Mouse (Mus musculus) heart, embryonic 14.5 days (tissue): ENCODE measurements around the gene Hoxb3. TPM values are rescaled to one million over a fixed set of nuclear protein-coding genes. Genes with fewer than 3 reads are reported as not detected.

Experiments used
- ATAC-seq: fragments of 200-750 bp; cut with Nextera tagmentation; 2 replicates; pipeline ENCODE4 v1.8.0; 2017; ENCODE audit warnings: low read depth, moderate TSS enrichment; ENCODE audit not compliant: insufficient number of reproducible peaks, insufficient read depth, low FRiP score
- H3K27ac ChIP-seq, 2 experiments: fragments of 200-500 bp in 1 of 2; fragments of 300-500 bp in 1 of 2; sonication (generic) in 1 of 2; replicated peaks in 1 of 2; 2 replicates each; pipeline ENCODE4 v1.5.1; 2012 to 2014; ENCODE audit warnings: low read depth in 2 of 2, low read length in 2 of 2, control low read depth in 1 of 2, mild to moderate bottlenecking in 1 of 2, mixed read lengths in 1 of 2; ENCODE audit not compliant: control insufficient read depth in 1 of 2, insufficient read depth in 1 of 2
- H3K27me3 ChIP-seq: fragments of 300-500 bp; sonication (generic); 2 replicates; pipeline ENCODE4 v1.6.1; 2014; ENCODE audit warnings: mild to moderate bottlenecking, low read length, control low read depth; ENCODE audit not compliant: control insufficient read depth, insufficient read depth
- H3K36me3 ChIP-seq: fragments of 300-500 bp; sonication (generic); 2 replicates; pipeline ENCODE4 v1.6.1; 2014; ENCODE audit warnings: mild to moderate bottlenecking, control low read depth, low read length, mixed read lengths; ENCODE audit not compliant: control insufficient read depth, insufficient read depth
- H3K4me1 ChIP-seq, 2 experiments: fragments of 200-500 bp in 1 of 2; fragments of 300-500 bp in 1 of 2; sonication (generic) in 1 of 2; 2 replicates each; pipeline ENCODE4 v1.6.1; 2012 to 2014; ENCODE audit warnings: low read length in 2 of 2, control low read depth in 1 of 2, mixed read lengths in 1 of 2; ENCODE audit not compliant: control insufficient read depth in 2 of 2, insufficient read depth in 2 of 2
- H3K4me2 ChIP-seq: fragments of 300-500 bp; sonication (generic); 2 replicates; pipeline ENCODE4 v1.6.1; 2014; ENCODE audit warnings: mild to moderate bottlenecking, low read length
- H3K4me3 ChIP-seq, 2 experiments: fragments of 200-500 bp in 1 of 2; fragments of 300-500 bp in 1 of 2; sonication (generic) in 1 of 2; 2 replicates each; pipeline ENCODE4 v1.5.1; 2012 to 2014; ENCODE audit warnings: low read length in 2 of 2, mild to moderate bottlenecking in 2 of 2, control low read depth in 1 of 2, low read depth in 1 of 2, moderate library complexity in 1 of 2; ENCODE audit not compliant: control insufficient read depth in 1 of 2, insufficient read depth in 1 of 2
- H3K9ac ChIP-seq: fragments of 300-500 bp; sonication (generic); 2 replicates; pipeline ENCODE4 v1.6.1; 2014; ENCODE audit warnings: mild to moderate bottlenecking, low read length
- H3K9me3 ChIP-seq: fragments of 300-500 bp; sonication (generic); 2 replicates; pipeline ENCODE4 v1.6.1; 2016; ENCODE audit warnings: low read length, control low read depth; ENCODE audit not compliant: control insufficient read depth
- WGBS: fragments of 180-500 bp; shearing (Covaris S2); extraction: QIAGEN DNeasy Blood & Tissue Kit; methylation state at CpG from one replicate; pipeline ENCODE4 v1.1.7; 2014; 5-methylcytosine and 5-hydroxymethylcytosine counted together
- polyA plus RNA-seq: library from polyadenylated mRNA; unstranded; fragments of >200 nt; fragmentation: Nextera tagmentation; extraction: Ambion mirVana; gene quantifications from 2 replicates; pipeline ENCODE4 v1.2.1, GENCODE M21; 2014

Gene Hoxb3
- polyA plus RNA-seq, 1 experiment from 2014 or later, result 0.31 TPM

DNA sequence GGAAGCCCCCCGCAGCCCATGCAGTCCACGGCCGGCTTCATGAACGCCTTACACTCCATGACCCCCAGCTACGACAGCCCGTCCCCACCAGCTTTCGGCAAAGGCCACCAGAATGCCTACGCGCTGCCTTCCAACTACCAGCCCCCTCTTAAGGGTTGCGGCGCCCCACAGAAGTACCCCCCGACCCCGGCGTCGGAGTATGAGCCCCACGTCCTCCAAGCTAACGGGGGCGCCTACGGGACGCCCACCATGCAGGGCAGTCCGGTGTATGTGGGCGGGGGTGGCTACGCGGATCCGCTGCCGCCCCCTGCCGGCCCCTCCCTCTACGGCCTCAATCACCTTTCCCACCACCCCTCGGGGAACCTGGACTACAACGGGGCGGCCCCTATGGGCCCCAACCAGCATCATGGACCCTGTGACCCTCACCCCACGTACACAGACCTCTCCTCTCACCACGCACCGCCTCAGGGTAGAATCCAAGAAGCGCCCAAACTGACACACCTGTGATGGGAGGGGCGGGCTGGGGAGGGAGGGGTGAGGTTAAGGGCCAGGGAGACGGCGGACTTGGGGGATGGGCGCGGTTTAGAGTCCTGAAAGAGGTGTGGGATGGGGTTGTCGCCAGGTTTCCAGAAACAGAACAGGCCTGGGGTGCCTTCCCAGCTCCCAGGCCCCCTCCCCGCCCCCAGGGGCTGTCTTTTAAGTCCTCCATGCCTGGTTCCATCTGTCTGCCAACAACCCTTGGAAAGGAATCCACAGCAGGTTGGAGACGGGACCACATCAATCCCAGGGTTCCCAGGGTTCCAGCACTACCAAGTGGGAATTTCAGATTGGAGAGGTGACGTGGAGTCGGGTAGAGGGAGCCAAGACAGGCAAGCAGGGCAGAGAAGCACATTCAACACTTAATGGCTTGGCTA is 23.0 kb downstream of the Hoxb3 start:
- no peak for ATAC-seq
- no peak overlapping the region for H3K9ac ChIP-seq

DNA sequence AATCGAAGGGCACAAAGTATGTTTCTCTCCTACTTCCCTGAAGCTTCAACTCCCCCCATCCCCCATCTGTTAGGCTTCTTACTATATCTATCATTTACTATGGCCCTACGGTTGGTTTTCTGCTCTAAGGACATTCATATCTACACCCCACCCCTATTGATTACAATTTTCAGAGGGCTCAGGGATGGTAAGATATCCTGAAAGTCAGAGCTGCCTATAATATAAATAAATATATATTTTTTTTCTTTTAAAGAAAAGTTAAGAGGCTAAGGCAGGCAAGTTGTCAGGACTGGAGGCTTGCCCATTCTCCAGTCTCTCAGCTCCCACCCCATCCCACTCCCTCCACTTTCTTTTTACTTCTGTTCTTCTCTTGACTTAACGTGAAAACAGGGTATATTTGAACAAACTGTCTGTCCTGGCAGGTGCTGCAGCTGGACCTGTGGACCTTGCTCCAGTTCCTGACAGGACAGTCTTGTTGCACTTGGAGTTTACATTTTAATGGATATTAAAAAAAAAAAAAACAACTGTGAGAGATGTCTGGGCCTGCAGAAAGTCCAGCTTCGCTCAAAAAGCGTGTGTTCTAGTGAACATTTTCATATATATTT is 23.9 kb downstream of the Hoxb3 start:
- Histone ChIP-seq H3K36me3 (no peaks in the 10 kb centered on the region), H3K27me3 (peaks cover 97% of the 10 kb centered on the region), H3K4me2 (no peak overlapping the region), H3K9ac (no peak overlapping the region), H3K4me1 (peaks cover 0 to 1% of the 10 kb centered on the region in 2 experiments; a peak in 2 of 4 replicates), H3K9me3 (no peaks in the 10 kb centered on the region), H3K27ac (no peak overlapping the region), H3K4me3 (no peak overlapping the region)
- no peak for ATAC-seq
- 61% methylated on average over 5 of the region's 5 CpGs for WGBS

More for the DNA sequence above, 23.0 kb downstream of the Hoxb3 start:
- H3K4me1 ChIP-seq, result peaks cover 0 to 4% of the 10 kb centered on the region in 2 experiments; a peak in 2 of 4 replicates
- H3K36me3 ChIP-seq, result no peaks in the 10 kb centered on the region
- WGBS, result 5% methylated on average over 45 of the region's 45 CpGs
- H3K27ac ChIP-seq, result no peak overlapping the region
- peak overlapping the region; percentile 18 to 33; a peak in 2 of 4 replicates for H3K4me3 ChIP-seq
- H3K27me3 ChIP-seq, result peaks cover 97% of the 10 kb centered on the region
- H3K4me2 ChIP-seq, result peak overlapping the region; percentile 64
- no peaks in the 10 kb centered on the region for H3K9me3 ChIP-seq

DNA sequence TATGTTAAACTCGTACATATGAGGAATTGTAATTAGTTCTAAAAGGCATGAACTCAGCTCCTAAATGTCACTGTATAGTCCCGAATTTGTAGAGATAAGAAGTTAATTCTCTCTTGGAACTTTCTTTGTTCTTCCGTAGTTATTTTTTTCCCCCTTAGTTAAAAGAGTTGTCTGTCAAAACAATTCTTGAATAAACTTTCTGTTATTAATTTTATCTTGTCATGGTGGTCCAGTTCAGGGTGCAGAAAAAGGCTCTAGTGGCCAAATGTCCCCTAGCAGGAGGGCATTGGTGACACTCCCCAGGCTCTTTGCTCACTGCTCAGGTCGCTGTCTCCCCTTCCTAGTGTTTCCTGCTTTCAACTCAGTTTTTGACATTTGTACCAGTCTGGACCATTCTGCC is 24.6 kb downstream of the Hoxb3 start:
- ATAC-seq, result no peak
- WGBS, result 44% methylated on average over 4 of the region's 4 CpGs
- H3K36me3 ChIP-seq, result no peaks in the 10 kb centered on the region
- H3K9ac ChIP-seq, result no peak overlapping the region
- H3K4me1 ChIP-seq, result no peaks in the 10 kb centered on the region; a peak in 1 of 4 replicates
- no peak overlapping the region for H3K4me2 ChIP-seq
- H3K27ac ChIP-seq, result no peak overlapping the region
- H3K27me3 ChIP-seq, result peaks cover 95% of the 10 kb centered on the region
- H3K4me3 ChIP-seq, result no peak overlapping the region
- no peaks in the 10 kb centered on the region for H3K9me3 ChIP-seq

DNA sequence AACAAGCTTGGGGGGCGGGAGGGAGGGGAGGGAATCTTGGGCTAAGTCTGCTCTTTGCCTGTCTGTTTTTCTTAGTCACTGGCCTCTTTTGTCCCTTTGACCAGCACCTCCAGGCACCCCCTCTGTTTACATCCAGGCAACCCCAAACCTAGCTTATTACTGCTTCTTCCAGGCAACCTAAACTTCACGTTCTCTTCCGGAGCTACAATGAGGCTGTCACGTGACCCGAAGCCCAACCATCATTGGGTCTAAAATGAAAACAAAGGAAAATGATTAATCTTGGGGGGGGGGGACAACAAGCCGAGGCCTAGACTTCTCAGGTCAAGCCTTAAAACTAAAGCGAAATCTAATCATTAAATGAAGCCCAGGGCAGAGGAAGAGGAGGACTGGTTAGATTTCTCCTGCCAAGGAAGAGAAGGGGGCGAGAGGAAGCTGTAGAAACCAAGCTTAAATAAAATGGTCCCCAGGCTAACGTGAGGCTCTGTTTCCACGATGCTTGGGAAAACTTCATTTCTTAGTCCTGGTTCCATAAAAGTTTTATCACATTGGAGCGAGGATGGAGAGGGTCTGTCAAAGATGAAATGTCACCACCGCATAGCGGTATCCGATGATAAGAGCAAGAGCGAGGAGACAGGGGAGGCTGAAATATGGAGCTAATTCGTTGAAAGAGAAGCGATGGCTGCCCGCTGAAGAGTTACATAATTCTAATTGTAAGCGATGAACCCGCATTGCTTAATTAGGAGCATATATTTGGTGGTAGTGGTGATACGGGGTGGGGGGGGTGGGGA is 25.2 kb downstream of the Hoxb3 start:
- no peak for ATAC-seq
- WGBS, result 15% methylated on average over 21 of the region's 21 CpGs
- H3K27ac ChIP-seq, result no peak overlapping the region
- H3K36me3 ChIP-seq, result no peaks in the 10 kb centered on the region
- no peak overlapping the region for H3K9ac ChIP-seq
- no peaks in the 10 kb centered on the region; a peak in 1 of 4 replicates for H3K4me1 ChIP-seq
- H3K4me3 ChIP-seq, result no peak overlapping the region
- 0 out of 2 replicates have a peak overlapping the region, but pooled peaks have one; percentile 16 for H3K4me2 ChIP-seq
- H3K9me3 ChIP-seq, result no peaks in the 10 kb centered on the region
- H3K27me3 ChIP-seq, result peaks cover 95% of the 10 kb centered on the region

DNA sequence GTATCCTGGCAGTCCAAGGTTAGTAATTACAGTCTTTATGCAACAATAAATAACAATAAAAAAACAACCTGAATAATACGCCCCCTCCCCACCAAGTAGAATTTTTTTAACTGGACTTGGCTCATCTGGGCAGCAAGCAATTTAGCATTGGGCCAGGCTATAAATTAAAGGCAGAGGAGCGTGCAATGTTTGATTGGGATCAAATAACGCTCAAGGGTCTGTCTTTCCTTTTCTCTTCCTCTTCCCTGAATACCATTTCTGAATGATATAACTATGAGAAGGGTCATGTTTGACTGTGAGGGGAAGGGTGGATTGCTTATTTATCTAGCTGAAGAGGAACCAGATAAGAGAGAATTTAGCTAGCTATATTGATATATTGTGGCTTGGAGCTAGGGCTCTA is 25.9 kb downstream of the Hoxb3 start:
- no peak overlapping the region for H3K4me2 ChIP-seq
- H3K27ac ChIP-seq, result no peak overlapping the region
- no peaks in the 10 kb centered on the region for H3K36me3 ChIP-seq
- 65% methylated on average over 3 of the region's 3 CpGs for WGBS
- H3K9me3 ChIP-seq, result no peaks in the 10 kb centered on the region
- no peaks in the 10 kb centered on the region; a peak in 1 of 4 replicates for H3K4me1 ChIP-seq
- no peak overlapping the region for H3K4me3 ChIP-seq
- ATAC-seq, result no peak
- no peak overlapping the region for H3K9ac ChIP-seq
- H3K27me3 ChIP-seq, result peaks cover 93% of the 10 kb centered on the region

DNA sequence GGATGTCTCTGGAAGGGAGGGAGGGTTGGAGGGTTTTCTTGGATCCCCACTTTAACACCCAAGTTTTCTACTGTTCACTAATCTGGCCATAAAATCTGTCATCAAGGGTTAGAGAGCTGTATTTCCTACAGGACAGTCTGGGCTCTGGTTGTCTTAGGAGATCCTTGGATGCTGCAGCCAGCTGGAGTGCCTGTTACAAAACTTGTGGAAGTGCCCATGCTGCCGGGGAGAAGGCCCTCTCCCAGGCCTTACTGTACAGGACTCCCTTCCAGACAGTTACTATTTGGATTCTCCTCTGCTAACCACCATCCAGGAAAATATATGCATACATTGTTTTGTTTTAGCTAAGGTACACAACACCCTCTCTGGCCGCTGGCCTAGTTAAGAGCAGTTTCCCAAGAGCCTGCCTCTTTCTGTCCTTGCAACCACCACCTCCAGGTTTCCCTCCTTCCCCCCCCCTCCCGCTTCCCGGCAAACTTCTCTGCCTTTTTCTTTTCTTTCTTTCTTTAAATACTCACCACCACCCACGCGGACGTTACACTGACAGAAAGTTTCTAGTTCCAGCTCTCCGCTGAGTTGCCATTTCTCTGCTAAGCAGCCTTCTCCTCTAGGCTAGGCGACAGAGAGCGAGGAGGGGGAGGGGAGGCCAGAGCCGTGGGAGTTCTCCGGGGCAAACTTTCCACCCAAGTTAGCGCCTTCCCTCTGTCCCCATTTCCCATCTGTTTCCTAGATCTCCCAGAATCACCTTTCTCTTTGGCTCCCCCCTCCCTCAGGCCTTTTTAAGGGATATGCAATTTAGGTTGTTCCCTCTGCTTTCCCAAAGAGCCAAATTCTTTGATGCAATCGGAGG is 26.6 kb downstream of the Hoxb3 start:
- H3K9ac ChIP-seq, result no peak overlapping the region
- no peak overlapping the region for H3K27ac ChIP-seq
- H3K4me3 ChIP-seq, result no peak overlapping the region
- H3K36me3 ChIP-seq, result no peaks in the 10 kb centered on the region
- WGBS, result 24% methylated on average over 14 of the region's 14 CpGs
- no peaks in the 10 kb centered on the region for H3K9me3 ChIP-seq
- ATAC-seq, result no peak
- peaks cover 93% of the 10 kb centered on the region for H3K27me3 ChIP-seq
- peaks cover 0 to 3% of the 10 kb centered on the region in 2 experiments; a peak in 3 of 4 replicates for H3K4me1 ChIP-seq
- no peak overlapping the region for H3K4me2 ChIP-seq

DNA sequence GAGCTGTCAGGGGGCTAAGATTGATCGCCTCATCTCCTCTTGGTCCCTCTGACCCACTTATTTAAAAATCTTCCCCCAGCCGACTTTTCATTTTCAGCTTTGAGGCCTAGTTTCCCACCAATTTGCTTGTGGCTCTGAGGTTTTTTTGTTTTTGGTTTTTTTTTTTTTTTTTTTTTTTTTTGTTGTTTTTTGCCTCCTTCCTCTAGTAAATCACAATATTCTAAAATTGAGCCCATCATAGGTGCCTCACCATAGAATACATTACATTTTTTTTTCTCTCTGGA is 27.2 kb downstream of the Hoxb3 start, which contains the start of gene Hoxb2:
Gene Hoxb2, plus strand, starts transcription at position 185 of the 284 bp plus-strand sequence.
- Histone ChIP-seq H3K9ac (no peak within 1 kb of the TSS; the same call in 1 of the 2 replicates), H3K4me1 (peaks cover 0 to 3% of the 10 kb centered on the region in 2 experiments; a peak in 3 of 4 replicates), H3K27ac (peak within 1 kb of the TSS in 1 of 2 experiments; percentile 65; a peak in 1 of 4 replicates), H3K9me3 (no peaks in the 10 kb centered on the region), H3K4me3 (no peak within 1 kb of the TSS), H3K4me2 (no peak within 1 kb of the TSS), H3K36me3 (no peaks in the 10 kb centered on the region), H3K27me3 (peaks cover 92% of the 10 kb centered on the region)
- no peak for ATAC-seq
- WGBS, result 34% methylated on average over 2 of the region's 2 CpGs
